Mouse (Mus musculus) ES-Bruce4 (cell line): ENCODE data around the gene Vmac. TPM values are rescaled to one million over a fixed set of nuclear protein-coding genes. Genes with fewer than 3 reads are reported as not detected.

Experiments
- H3K27ac ChIP-seq: 2 replicates; pipeline ENCODE4 v1.5.1; 2012; ENCODE audit warnings: low read length, inconsistent platforms; ENCODE audit not compliant: insufficient read depth
- H3K27me3 ChIP-seq: 2 replicates; pipeline ENCODE4 v1.6.1; 2012; ENCODE audit warnings: mild to moderate bottlenecking, low read length, inconsistent platforms; ENCODE audit not compliant: control insufficient read depth, poor library complexity, insufficient read depth, severe bottlenecking
- H3K36me3 ChIP-seq: 2 replicates; pipeline ENCODE4 v1.6.1; 2012; ENCODE audit warnings: inconsistent platforms, mild to moderate bottlenecking, low read length, moderate library complexity; ENCODE audit not compliant: control insufficient read depth, poor library complexity, insufficient read depth, severe bottlenecking
- H3K4me1 ChIP-seq: one replicate; pipeline ENCODE4 v1.8.1; 2011; ENCODE audit warnings: low read length; ENCODE audit not compliant: control insufficient read depth, insufficient read depth
- H3K4me3 ChIP-seq: 2 replicates; pipeline ENCODE4 v1.5.1; 2011; ENCODE audit warnings: low read depth, mild to moderate bottlenecking, low read length
- H3K9ac ChIP-seq: 2 replicates; pipeline ENCODE4 v1.6.1; 2012; ENCODE audit warnings: low read depth, mild to moderate bottlenecking, inconsistent platforms; ENCODE audit not compliant: poor library complexity, severe bottlenecking
- H3K9me3 ChIP-seq: replicated peaks from 2 replicates; pipeline ENCODE4 v1.6.1; 2012; ENCODE audit warnings: mild to moderate bottlenecking, low read length, inconsistent platforms; ENCODE audit not compliant: control insufficient read depth, poor library complexity, insufficient read depth, severe bottlenecking
- CTCF ChIP-seq: IDR thresholded peaks from one replicate; pipeline ENCODE4 v1.8.1; 2011; ENCODE audit warnings: low read depth, low read length
- EP300 ChIP-seq: IDR thresholded peaks from 2 replicates; pipeline ENCODE4 v1.6.1; 2011; ENCODE audit warnings: low read depth, low read length; ENCODE audit not compliant: insufficient read depth
- POLR2A ChIP-seq: IDR thresholded peaks from one replicate; pipeline ENCODE4 v1.8.1; 2011; ENCODE audit warnings: low read length; ENCODE audit not compliant: insufficient read depth
- polyA plus RNA-seq: library from polyadenylated mRNA; stranded (reverse); fragments of >200 nt; gene quantifications from 2 replicates; pipeline ENCODE4 v1.2.4, GENCODE M21; 2011; ENCODE audit warnings: low read depth; ENCODE audit not compliant: missing spikeins, insufficient read depth, insufficient read length

The Vmac gene
- polyA plus RNA-seq, 1 experiment = 23.2 TPM

DNA sequence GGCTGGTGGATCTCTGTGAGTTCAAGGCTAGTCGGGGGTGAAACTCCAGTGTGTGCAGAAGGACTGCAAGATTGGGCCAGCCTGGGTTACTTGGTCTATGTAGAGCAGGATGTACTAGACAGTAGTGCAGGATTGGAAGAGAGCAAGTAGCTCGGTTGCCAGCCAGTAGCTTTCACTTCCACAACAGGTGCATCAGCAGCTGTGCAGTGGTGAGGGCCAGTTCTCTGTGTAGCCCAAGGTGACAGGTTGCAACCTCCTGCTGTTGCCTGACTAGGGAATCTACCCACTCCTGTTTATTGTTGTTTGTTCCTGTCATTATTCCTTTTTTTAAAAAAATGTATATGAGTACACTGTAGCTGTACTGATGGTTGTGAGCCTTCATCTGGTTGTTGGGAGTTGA is 29.1 kb downstream of the Vmac start:
- Histone ChIP-seq H3K27ac (no peak overlapping the region), H3K9me3 (no peaks in the 10 kb centered on the region), H3K36me3 (peaks cover 27% of the 10 kb centered on the region), H3K27me3 (no peaks in the 10 kb centered on the region), H3K9ac (no peak overlapping the region), H3K4me1 (no peaks in the 10 kb centered on the region), H3K4me3 (no peak overlapping the region)
- TF ChIP-seq CTCF = no peak
- no peak for TF ChIP-seq POLR2A
- no peak for TF ChIP-seq EP300

DNA sequence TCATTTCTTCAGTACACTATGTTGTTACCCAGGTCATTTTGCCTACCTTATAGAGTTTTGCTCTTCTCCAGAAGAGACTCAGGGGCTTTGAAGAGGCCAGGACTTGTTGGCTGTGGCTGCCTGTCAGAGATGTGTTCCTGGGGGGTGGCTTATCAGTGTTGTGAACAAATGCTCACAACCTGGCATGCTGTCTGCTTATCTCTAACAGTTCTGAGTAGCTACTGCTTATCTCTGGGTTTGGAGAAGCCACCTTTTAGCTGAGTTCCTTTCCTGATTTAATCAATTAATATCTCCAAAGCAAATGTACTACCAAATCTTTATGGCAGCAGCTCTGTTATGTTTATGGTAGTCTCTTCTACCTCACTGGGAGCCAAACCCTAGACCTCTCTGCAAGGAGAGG is 29.8 kb downstream of the Vmac start:
- Histone ChIP-seq H3K4me1 (no peaks in the 10 kb centered on the region), H3K9ac (no peak overlapping the region), H3K36me3 (peaks cover 27% of the 10 kb centered on the region), H3K4me3 (no peak overlapping the region), H3K9me3 (no peaks in the 10 kb centered on the region), H3K27ac (no peak overlapping the region), H3K27me3 (no peaks in the 10 kb centered on the region)
- no peak for TF ChIP-seq EP300
- no peak for TF ChIP-seq CTCF
- TF ChIP-seq POLR2A = no peak

DNA sequence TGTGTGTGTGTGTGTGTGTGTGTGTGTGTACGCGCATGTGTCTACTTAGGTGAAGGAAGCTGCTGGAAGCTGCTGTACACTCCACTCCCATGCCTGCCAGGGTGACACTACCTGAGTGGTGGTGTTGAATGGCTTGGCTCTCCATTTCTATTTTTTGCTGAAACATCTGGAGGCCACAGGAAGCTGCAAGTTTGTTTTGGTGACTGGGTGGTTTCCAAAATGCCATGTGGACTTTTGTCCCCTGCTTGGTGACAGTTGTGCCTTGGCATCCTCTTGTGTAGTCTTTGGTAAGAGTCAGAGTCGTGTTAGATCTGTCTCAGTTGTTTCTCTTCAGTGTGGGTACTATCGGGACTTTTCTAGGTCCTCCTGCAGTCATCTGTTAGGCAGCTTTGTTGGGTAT is 31.0 kb downstream of the Vmac start:
- Histone ChIP-seq H3K9ac (no peak overlapping the region), H3K4me1 (no peaks in the 10 kb centered on the region), H3K27ac (no peak overlapping the region), H3K9me3 (no peaks in the 10 kb centered on the region), H3K4me3 (no peak overlapping the region), H3K27me3 (no peaks in the 10 kb centered on the region), H3K36me3 (peaks cover 27% of the 10 kb centered on the region)
- TF ChIP-seq EP300 = no peak
- TF ChIP-seq CTCF = no peak
- no peak for TF ChIP-seq POLR2A

DNA sequence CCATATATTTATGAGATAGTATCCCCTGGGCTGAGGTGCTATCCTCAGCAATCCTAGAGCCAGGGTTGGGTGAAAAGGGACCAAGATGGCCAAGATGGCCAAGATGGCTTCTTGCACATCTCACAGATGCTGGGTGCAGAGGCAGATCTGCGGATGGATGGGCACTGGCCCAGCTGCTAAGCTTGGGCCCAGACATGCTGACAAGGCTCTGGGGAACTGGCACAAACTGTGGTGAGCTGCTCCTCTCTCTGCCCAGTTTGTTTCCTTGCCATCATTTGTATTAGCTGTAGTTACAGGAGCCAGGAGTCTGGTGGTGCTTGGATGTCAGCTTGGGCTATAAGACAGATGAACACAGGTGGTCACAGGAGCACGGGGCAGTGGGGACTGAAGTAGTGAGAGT is 33.2 kb downstream of the Vmac start:
- Histone ChIP-seq H3K27ac (no peak overlapping the region), H3K9me3 (no peaks in the 10 kb centered on the region), H3K36me3 (peaks cover 27% of the 10 kb centered on the region), H3K4me3 (no peak overlapping the region), H3K9ac (no peak overlapping the region), H3K27me3 (no peaks in the 10 kb centered on the region), H3K4me1 (no peaks in the 10 kb centered on the region)
- TF ChIP-seq POLR2A = no peak
- TF ChIP-seq EP300 = no peak
- TF ChIP-seq CTCF = no peak

DNA sequence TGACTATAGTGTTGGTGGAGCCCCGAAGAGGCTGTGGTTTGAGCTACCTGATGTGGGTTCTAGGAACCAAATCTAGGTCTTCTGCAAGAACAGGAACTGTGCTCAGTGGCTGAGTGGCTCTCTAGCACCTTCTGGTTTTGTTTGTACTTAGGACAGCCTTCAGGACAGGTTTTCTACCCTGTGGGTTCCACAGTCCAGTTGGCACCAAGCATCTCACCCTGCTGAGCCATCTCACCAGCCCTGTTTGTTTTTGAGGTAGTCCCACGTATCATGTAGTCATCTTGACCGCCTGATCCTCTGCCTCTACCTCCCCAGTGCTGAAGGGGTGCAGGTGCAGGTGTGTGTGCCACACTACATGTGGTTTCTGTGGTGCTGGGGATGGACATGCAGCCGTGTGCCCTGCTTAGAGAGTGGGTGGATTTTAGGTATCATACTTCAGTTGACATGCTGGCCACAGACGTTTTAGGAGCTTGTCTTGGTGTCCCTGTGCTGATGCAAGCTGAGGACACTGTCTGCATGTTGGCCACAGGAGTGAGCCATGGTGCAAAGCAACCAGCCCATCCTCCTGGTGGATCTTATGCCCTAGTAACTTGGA is 34.2 kb downstream of the Vmac start:
- H3K36me3 ChIP-seq = peaks cover 27% of the 10 kb centered on the region
- no peak overlapping the region for H3K27ac ChIP-seq
- peaks cover 1% of the 10 kb centered on the region for H3K4me1 ChIP-seq
- no peaks in the 10 kb centered on the region for H3K9me3 ChIP-seq
- H3K4me3 ChIP-seq = no peak overlapping the region
- TF ChIP-seq EP300 (no peak), POLR2A (no peak)
- no peak overlapping the region for H3K9ac ChIP-seq
- H3K27me3 ChIP-seq = no peaks in the 10 kb centered on the region

DNA sequence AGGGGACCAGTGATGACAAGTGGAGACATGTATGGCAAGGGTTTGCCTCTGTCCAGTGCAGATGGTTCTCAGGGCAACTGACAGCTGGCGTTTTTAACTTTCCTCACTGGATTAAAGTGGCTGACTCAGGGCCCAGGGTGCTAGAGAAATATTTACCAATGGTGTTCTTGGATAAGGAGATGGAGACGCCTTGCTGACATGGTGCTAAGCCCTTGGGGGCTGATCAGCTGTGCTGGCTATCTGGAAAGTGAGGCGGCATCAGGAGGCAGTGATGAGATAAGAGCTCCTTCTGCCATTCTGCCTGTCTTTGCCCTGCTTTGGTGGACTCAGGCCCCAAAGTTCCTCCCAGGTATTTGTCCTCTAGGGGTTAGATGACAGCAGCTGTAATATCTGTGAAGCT is 34.9 kb downstream of the Vmac start:
- Histone ChIP-seq H3K4me1 (peaks cover 1% of the 10 kb centered on the region), H3K4me3 (no peak overlapping the region), H3K9me3 (no peaks in the 10 kb centered on the region), H3K27me3 (no peaks in the 10 kb centered on the region), H3K27ac (no peak overlapping the region), H3K36me3 (peaks cover 24% of the 10 kb centered on the region), H3K9ac (no peak overlapping the region)
- TF ChIP-seq CTCF = no peak
- TF ChIP-seq EP300 = no peak
- no peak for TF ChIP-seq POLR2A
